Mouse (Mus musculus): Measurements from ENCODE around the gene Fgf12. TPM values are rescaled to one million over a fixed set of nuclear protein-coding genes. Genes with fewer than 3 reads are reported as not detected.

Fgf12 gene
- under 1 TPM in 1 of 2 experiments, not detected in 1; 0.48 TPM for total RNA-seq (2021)
- long read RNA-seq, experiment 1, result 0 reads
- long read RNA-seq, experiment 2, result 0 reads

DNA sequence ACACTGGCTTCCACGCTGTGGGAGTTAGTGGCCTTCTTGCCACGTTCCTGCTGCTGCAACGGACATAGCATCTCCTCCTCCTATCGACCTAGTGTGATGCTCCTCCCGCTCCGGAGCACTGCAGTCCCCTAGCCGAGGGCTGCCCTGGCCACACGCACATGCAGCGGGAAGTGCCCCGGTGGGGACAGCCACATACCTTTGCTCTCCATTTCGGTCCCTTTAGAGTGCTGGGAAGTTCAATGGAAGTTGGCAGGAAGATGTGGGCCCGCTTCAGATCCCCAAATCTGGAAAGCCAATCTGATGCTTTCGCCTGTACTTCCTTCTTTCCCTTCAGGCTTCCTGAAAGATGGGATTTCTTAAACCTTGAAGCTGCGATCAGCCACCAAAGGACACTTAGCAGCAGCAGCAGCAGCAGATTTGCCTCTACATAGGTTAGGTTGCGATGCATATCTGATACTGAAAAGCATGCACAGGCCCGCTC, at the start of gene Fgf12:
Fgf12 (minus strand) TSS at position 431 of the 481 bp plus-strand sequence.
- DNase-seq, result no peak

DNA sequence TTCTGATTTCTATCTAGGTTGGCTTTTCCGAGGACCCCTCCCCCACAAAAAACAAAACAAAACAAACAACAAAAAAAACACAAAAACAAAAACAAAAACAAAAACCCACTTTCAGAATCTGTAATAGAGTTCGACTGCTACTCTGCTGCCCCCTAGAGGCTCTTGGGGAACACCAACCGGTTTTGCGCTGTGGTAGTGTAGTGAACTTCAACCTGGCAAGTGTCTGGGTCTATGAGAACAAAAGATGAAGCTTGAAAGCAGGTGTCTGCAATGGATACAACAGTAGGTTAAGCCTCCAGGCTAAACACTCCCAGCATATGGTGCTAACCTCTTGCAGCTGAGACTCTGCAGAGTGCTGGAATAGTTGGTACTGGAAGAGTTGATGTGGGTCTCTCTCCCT, 40.2 kb upstream of the Fgf12 start:
- DNase-seq, result no peak

DNA sequence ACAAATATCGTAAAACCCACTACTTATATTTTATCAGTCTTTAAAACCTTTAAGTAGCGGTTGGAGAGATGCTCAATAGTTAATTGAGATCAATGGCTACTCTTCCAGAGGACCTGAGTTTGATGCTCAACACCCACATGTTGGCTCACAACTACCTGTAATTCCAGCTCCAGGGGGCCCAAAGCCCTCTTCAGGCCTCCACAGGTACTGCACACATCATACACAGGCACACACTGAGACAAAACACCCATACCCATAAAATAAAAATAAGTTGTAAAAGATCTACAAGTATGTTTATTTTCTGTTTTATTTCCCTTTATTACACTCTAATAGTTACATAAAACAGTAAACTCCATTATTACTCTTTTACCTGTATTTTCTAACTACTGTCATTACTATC, 17.4 kb upstream of the Fgf12 start:
- no peak for DNase-seq

DNA sequence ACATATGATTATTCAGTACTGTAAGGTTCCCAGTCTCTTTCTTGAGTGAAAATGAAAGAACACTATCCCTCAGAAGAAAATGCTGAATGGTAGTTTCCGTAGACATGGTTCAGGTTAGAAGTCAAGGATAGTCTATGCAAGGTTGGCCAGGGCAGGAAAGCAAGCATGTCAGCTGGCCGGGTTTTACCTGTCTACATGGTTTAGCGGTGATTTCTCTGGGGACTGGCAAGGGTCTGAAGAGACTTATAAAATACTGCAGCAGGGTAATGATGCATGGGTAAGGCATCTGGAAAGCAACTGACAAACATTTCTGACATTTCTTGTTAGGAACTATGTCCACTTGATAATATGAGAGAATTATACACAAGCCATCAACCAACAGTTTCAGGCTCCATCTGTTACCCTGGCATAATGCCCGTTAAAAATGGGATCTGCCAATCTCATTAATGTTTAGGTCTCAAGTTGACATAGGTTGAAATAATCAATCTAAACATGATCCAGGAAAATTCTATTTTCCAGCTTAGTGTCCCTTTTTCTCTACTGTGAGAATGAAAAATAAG, 8.6 kb upstream of the Fgf12 start:
- DNase-seq, result no peak

DNA sequence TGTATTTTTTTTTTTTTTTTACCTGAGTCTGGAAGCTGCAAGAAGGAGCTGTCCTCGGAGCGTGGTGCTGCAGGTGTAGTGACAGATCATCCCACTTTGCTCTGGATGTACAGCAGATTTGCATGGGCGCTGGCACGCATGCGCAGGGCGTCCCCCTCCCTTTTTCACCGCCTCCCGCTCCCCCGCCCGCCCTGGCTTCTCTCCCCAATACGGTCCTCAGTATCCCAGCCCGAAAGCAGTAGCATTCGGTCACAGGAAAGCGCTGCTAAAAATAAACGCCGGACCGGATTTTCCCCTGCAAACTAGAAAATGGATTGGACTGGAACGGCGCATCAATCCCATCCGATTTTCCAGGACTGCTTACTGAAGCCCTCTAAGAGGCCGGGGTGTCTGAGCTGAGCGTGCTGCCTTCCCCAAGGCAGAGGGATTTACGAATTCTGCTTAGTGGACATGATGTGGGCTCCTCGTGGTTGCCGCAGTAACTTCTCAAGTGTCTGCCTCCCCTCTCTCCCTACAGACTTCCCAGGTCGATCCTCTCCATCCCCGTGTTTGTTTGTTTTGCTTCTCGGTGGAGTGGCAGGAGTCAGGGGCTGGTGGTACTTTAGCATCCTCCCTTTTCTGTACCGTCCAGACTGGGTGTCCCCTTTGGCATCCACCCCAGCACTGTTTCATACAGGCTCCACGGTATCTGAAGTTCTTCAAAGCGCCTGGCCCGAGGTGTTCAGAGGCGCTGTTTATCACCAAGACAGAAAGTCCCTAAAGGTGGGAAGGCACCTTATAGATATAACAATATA, 453 bp upstream of the Fgf12 start:
- peak; percentile 31 for DNase-seq

DNA sequence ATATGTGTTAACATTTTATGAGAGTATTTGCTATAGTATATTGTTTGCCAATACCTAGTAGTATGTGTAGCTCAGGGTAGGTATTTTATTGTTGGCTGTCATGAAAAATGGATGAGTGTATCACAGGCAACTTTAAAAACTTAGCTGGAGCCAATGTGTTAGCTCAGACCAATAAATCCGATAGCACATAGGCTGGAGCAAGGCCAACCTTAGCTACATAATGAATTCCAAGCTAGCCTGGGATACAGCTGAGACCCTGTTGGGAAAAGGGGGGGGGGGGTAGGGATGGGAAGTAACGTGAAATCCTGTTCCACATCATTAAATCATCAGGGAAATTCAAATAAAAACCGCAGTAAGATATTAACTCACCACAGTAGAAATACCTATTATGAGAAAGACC, 18.4 kb downstream of the Fgf12 start:
- DNase-seq, result no peak

DNA sequence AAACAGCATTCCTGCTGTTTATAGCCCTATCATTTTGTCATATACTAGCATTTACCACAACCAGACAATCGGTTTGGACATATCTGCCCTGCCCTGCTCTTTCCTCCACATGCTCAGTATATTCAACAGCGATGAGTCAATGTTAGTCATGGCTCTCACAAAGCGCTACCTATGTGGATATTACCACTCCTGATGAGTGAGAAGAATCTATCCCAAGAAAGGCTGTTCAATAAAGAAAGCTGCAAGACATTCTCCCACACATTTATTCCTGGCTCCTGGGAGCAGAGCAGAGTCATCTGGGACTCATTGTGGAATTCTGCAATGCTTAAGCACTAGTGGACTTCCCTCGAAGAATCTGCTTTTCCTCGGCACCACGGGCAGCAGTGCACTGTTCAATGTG, 26.1 kb downstream of the Fgf12 start:
- no peak for DNase-seq

DNA sequence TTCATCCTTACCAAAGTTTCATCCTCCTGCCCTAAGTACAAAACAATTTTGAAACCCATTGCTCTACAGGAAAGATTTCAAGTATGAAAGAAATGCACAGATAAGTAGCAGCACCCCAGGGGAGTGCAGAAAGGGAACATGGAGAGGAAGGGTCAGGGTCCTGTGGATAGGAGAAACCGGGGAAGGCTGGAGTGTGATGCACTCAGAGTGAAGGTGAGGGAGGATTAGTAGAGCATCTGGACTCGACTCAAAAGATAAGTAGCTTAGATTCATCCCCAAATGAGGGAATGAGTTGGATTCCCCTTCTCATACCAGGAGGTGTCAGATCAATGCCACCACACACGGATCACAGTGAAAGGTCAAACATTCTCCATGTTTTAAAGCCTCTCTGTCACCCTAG, 46.2 kb downstream of the Fgf12 start:
- no peak for DNase-seq

DNA sequence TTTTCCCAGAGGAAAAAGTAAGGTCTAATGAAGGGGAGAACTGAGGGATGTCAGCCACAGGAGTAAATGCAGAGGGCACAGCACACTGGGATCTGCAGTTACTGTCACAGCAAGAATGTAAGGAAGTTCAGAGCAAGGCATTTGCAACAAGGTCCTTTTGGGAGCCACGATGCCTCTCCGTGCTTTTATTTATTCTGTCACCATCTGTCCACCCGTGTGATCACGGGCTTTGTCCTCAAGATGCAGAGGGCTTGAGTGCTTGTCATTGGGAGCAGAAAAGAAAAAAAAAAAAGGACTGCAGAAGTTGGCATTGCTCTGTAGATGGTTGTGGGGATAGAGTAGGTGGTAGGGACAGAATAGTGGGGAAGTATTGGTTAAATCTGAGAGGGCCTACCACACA, 52.5 kb downstream of the Fgf12 start:
- no peak for DNase-seq

DNA sequence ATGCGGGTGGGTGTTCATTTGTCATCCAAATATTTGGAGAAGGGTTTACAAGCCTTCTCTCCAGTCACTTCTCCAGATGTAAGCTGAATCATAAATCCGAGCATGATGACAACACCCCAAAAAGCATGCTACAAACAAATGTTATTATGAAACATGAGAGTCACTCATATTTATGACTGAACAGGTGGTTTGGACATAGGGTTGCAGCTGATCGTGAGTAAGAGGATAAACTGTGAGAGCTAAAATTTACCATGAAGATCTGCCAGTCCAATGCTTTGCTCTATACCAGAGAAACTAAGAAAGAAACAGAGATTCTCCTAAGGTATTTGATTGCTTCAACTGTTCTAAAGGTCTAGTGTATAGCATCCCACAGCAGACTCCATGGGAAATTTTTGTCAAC, 56.0 kb downstream of the Fgf12 start:
- DNase-seq, result no peak

DNA sequence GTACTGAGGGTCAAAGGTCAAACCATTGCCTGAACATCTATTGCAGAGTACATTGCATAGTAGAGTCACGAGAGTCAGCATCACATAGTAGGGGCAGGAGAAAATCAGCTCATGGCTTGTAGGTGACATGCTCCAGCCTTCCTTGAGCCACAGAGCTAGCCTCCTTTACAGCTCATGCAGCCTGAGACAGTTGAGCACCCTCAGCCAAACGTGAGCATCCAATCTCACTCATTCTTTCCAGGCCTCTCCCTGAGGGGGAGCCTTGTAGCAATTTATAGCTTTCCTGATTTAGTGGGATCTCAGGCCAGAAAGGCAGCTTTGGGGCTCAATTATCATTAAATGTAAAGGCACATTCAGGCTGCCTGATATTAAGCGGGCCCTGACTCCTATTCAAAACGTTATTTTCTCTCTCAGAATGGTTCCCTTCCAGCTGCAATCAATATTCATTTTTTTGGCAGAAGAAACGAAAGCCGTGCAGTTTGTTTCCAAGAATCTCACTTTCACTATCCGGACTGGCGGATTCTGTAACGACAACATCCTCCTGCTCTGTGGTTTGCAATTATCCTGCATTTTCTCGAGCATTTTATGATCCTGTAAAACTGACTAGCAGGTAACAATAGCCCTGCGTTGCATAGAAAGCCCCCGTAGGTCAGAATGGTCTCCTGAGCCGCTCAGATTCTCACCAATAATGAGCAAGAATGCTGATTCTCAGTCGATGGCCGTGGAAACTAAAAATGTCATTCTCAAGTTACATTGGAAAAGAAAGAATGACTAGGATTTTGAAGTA, 58.6 kb downstream of the Fgf12 start:
- DNase-seq, result no peak

DNA sequence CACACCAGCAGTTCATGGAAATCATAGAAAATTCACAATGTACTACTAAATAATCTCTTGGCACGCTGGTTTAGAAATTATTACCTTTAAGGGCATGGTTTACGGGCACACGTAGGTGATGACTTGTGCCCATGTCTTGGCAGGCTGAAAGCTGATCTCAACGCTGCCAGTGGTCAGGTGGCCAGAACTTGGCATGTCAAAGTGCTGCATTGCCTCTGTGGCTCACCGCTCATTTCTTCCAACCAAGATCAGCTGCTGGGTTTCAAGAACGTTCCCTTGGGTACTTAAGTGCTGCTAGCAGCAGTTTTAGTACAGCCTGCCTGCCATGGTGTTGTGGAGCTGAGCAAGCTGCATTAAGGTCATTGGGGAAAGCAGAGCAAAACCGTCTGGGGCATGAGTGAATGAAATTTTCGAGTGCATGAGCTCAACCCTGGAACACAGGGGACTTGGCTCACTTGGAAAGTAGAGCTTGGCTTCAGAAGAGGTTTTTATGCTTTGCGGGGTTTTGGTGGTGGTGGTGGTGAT, 63.9 kb downstream of the Fgf12 start:
- peak; percentile 41 for DNase-seq

DNA sequence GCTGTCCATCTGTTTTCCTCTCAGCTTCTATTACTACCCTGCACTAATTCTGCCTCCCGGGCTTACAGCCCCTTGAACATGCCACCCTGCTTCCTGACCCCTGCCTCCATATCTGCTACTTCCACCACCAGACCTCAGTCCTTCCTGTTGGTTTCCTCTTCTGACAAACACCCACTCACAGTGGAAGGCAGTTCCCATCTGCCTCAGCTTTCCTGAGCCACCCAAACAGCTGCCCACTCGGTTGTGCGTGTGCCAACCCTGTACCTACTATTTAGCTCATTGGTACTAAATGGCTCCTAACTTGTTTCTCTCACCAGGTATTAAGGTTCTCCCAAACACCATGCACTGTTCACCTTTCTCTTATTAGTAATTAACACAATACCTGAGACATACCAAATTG, 71.2 kb downstream of the Fgf12 start:
- DNase-seq, result no peak

DNA sequence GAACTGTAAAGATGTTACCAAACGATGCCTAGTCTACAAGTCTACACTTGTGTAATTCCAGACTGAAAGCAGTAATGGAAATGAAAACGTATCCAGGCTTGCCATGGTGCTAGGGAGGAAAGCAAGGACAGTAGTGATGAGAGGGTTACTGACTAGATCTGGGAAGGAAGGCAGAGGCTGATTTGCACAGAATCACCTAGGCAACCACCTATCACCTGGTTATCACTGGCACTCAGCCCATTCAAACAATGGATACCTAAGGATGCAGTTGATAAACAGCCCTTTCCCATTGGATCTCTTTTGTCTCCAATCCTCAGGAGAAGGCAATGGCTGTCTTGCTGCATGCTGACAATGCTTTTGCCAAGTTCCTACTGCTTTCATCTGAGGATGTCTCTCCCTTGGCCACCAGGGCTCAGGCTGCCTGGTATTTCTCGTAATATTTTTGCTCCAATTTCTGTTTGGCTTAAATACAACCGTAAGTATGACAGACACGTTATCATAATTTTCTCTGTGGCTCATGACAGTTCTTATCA, 84.0 kb downstream of the Fgf12 start:
- no peak for DNase-seq

DNA sequence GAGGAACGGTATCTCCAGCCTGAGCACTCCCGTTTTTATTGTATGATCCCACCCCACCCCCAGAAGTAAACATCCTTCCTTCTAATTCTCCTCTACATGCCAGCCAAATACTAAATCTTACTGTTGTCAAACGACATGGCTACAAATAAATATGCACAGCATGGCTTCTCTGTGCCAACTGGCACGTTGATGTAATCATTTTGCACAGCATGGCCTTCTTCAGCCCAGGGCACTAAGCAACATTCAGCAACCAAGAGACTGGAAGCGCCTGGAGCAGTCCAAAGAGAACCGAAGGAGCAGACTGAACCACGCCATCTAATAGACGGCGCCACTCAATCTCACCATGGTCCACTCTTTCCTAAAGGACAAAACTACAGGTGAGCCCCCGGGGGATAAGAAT, 100.2 kb downstream of the Fgf12 start:
- no peak for DNase-seq

DNA sequence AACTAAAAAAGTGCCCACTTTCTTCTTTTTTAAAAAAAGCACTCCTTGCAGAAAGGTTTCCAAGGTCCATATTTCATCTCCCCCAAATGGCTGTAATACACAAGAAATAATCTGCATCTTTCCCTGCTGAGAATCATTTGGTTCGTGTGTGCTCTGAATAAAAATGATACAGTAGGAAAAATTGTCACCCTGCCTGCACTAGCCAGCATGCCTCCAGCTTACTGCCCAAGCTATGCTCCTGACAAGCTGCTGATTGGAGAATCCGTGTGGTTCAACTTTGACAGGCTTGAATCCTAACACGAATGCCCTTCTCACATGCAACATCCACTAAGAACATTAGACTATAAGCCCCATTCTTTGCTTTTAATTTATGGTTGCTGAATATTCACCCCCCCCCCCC, 102.3 kb downstream of the Fgf12 start:
- no peak for DNase-seq

DNA sequence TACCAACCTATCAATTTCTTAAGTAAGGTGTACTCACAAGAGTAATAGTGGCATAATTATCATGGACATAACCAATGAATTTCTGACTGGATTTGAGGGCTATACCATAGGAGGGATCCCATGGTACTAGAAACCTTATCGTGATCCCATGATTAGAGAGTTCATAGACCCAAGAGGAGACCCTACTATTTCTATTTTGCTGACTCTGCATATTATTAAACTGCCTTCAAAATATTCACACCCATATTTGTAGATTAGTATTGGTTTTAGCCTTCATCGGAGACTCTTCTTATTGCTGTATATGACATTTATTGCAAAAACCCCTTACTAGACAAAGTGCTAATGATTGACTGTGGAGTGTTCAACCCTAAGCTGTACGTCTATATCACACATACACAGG, 107.8 kb downstream of the Fgf12 start:
- no peak for DNase-seq

DNA sequence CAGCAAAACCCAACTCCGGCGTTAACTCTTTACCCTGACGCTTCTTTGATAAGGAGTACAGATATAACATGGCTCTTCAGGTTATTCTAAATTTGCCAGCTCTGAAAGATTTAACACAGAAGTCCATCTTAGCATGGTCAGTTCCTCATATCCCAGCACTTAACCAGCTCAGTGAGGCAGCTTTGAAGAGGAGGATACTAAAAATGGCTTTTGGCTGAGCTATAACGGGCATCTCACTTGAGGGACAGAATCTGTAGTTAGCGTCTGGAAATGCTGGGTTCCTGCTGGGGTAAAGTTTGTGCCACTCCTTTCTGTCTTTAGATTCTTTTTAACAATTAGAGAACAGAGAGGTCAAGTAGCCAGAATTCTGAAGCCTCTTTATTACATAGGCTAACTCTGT, 121.1 kb downstream of the Fgf12 start:
- DNase-seq, result no peak

DNA sequence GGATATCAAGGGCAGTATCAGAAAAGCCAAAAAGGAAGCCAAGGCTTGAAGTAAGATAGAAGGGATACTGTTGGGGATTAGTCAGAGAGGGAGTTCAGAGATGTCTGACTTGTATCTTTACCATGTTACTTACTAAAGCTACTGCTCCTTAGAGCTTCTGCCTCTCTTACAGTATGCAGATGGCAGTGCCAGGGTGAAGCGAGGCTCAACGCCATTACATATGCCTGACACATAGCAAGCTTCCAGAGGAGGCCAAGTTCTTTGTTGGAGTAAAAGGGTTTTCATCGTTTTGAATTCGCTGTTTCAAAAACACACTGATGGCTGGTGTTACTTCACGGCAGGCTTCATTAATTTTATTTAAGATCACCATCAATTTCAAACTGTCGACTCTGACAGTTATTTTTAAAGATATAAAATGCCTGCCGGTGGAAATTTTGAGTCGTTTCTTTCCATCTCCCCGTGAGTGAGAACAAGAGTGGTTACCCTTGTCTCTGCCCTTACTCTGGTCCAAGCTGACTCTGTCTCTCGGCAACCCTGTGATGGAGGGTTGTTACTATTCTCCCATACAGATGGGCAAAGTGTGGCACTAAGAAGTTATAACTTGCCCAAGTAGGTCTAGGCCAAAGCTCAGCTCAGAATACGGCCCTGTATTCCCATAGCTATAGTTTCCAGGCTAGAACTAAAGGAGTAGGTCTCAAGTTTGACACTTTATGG, 121.9 kb downstream of the Fgf12 start:
- DNase-seq, result no peak

DNA sequence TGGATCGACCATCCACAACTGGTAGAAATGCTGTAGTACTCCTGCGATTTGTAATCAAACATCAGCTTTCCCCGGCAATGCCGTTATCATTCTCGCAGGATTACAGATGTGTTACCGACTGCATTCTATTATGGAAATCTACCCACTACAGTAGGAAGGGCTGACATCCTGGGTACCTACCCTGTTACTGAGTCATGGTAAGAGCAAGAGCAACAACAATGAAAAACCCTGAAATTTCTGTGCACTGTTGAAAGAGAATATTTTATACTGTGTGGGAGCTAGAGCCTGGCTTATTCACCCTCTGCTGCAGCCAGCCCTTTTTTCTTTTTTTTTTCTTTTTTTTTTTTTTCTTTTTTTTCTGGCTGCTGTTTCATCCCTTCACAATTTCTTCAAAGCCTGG, 126.6 kb downstream of the Fgf12 start:
- no peak for DNase-seq

DNA sequence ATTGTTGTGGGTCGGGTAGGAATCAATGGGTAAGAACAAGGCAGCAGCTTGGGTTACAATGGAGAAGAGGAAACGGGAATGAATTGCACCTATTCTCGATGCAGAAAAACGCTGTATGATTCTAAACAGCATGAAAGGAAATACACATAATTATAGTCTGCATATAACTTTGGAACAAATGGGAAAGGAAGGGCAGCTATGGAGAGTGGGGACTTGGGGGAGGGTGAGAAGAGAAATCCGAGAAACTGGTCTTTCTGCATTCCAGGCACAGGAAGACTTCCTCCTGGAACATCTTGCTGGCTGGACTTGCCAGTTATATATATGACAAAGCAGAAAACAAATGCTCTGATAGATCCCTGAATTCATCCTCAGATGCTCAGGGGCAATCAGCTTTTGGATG, 127.2 kb downstream of the Fgf12 start:
- no peak for DNase-seq

DNA sequence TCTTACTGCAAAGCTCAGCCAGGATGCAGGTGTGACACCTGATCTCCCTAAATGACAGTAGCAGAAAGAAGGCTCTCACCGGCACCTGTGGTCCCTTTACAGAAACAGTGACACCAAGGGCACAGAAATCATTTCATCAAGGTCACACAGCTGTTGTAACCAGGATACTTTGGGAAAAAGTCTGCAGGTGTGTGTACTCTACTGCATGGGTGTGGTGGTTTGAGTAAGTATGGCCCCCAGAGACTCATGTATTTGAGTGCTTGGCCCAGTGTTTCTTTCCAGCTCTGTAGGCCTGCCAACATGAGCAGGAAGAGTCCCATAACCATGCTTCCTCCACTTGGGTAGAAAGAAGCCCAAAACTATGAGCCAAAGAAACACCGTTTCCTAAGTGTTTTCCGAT, 138.5 kb downstream of the Fgf12 start:
- no peak for DNase-seq

All from gastrocnemius, postnatal 25 days (tissue).